Comparison of ENCODE assay signal across 27 mouse cellular contexts in genomic region chr15:9198421-9198820, GRCm38 (mm10). TPM values are rescaled to one million over a fixed set of nuclear protein-coding genes. Genes with fewer than 3 reads are reported as not detected.
DNase-seq lines count a peak whose midpoint lies in the region; ATAC-seq and TF ChIP-seq lines count a peak whose summit lies in the region.
"Had no signal": no experiment of that assay in that cellular context is flagged by ENCODE, and none has a peak within 500 bp of the region (broad histone marks: within the 10 kb centered on the region; RNA-seq: fewer than 3 reads in every experiment).

No protein-coding gene starts in this region.

- peaks cover 0 to 13% of the 10 kb centered on the region in 2 experiments; a peak in 2 of 4 replicates for H3K4me1 ChIP-seq in CH12.LX (ENCODE audit: control insufficient read depth in 1 of 2, insufficient read depth in 2 of 2)
- H3K4me1 ChIP-seq in midbrain, embryonic 15.5 days, result no peaks in the 10 kb centered on the region
- H3K4me1 ChIP-seq: forebrain, embryonic 10.5 days; heart, embryonic 13.5 days had no signal

- TF ChIP-seq POLR2A in CH12.LX (IDR thresholded peaks at IDR 0.05; ENCODE audit: low read depth, low read length), result no peak

- no peaks in the 10 kb centered on the region for H3K9me3 ChIP-seq in CH12.LX (replicated peaks; ENCODE audit: low read length)
- H3K9me3 ChIP-seq in midbrain, embryonic 15.5 days, result no peaks in the 10 kb centered on the region
- H3K9me3 ChIP-seq: forebrain, embryonic 10.5 days; heart, embryonic 13.5 days had no signal

- no peak overlapping the region for H3K9ac ChIP-seq in CH12.LX (ENCODE audit: insufficient read depth, low read depth)
- no peak overlapping the region for H3K9ac ChIP-seq in midbrain, embryonic 15.5 days
- H3K9ac ChIP-seq: forebrain, postnatal 0 days; heart, embryonic 13.5 days; hindbrain, embryonic 14.5 days had no signal

- 0 out of 2 replicates have a peak, but pooled peaks have one; percentile 40 for ATAC-seq in megakaryocyte, adult 5-6 weeks (ENCODE audit: poor library complexity, severe bottlenecking)
- ATAC-seq in monocyte, adult 5-6 weeks (replicated peaks; ENCODE audit: insufficient number of reproducible peaks, low FRiP score, low TSS enrichment, poor library complexity, severe bottlenecking), result no peak
- no peak for ATAC-seq in midbrain, embryonic 15.5 days (replicated peaks)
- ATAC-seq: forebrain, embryonic 14.5 days; forebrain, postnatal 0 days; hindbrain, postnatal 0 days; inflammation-experienced regulatory T-cells, adult 6 months; intestine, embryonic 16.5 days had no signal

- TF ChIP-seq CTCF in CH12.LX (conservative IDR thresholded peaks at IDR 0.05 in 1 of 2, IDR thresholded peaks at IDR 0.05 in 1 of 2; ENCODE audit: low read depth in 2 of 2, low read length in 2 of 2), result no peak

- in situ Hi-C loops in CH12.LX (cut with MboI; ENCODE audit: low pct_ligation_motif_present, low pct_unique_long_range_greater_than_20kb, low sequenced_read_pairs), result no loop called here

- H3K27me3 ChIP-seq in CH12.LX (replicated peaks), result no peaks in the 10 kb centered on the region
- no peaks in the 10 kb centered on the region for H3K27me3 ChIP-seq in midbrain, embryonic 15.5 days (replicated peaks)
- H3K27me3 ChIP-seq: heart, embryonic 13.5 days had no signal

- H3K4me3 ChIP-seq in CH12.LX (replicated peaks in 1 of 3; ENCODE audit: low read depth in 2 of 3, low read length in 2 of 3, poor library complexity in 1 of 3), result no peak overlapping the region
- no peak overlapping the region for H3K4me3 ChIP-seq in midbrain, embryonic 15.5 days
- H3K4me3 ChIP-seq: forebrain, embryonic 10.5 days; gastrocnemius, adult 2 months; heart, embryonic 13.5 days had no signal

- peaks cover 8 to 20% of the 10 kb centered on the region in 2 experiments for H3K36me3 ChIP-seq in CH12.LX (replicated peaks in 1 of 2; ENCODE audit: control insufficient read depth in 1 of 2, insufficient read depth in 1 of 2, low read length in 1 of 2)
- peaks cover 6% of the 10 kb centered on the region; the same call in 1 of the 2 replicates for H3K36me3 ChIP-seq in midbrain, embryonic 15.5 days (replicated peaks)

- peak; percentile 38 for DNase-seq in CH12.LX (ENCODE audit: extremely low read depth)
- DNase-seq in MEL-GATA-1-ER (ENCODE audit: extremely low read depth, low read depth), result peak; percentile 32
- DNase-seq in embryo, embryonic 11 days, result no peak
- no peak for DNase-seq in lung, postnatal 14 days
- DNase-seq: adrenal gland, adult 2 months; adrenal gland, postnatal 14 days; B cell, adult 2 months; cerebellum, adult 11 months; cerebellum, adult 2 months; cerebellum, adult 9-11 months; cerebellum, postnatal 25 days; forebrain, postnatal 0 days; gastrocnemius, adult 2 months; gastrocnemius, postnatal 14 days; heart, adult 18-20 months; heart, postnatal 14 days; heart, postnatal 4 days had no signal

- dilution Hi-C loops in CH12.LX (cut with MboI; ENCODE audit: extremely low pct_ligation_motif_present, extremely low pct_unique_long_range_greater_than_20kb, low sequenced_read_pairs), result no loop called here

- TF ChIP-seq RAD21 in CH12.LX (IDR thresholded peaks at IDR 0.05; ENCODE audit: low read depth, low read length), result no peak

- 61% methylated on average over 6 of the region's 6 CpGs for WGBS in midbrain, embryonic 15.5 days

- no peak overlapping the region for H3K4me2 ChIP-seq in CH12.LX (ENCODE audit: insufficient read depth, low read depth, poor library complexity, severe bottlenecking)
- H3K4me2 ChIP-seq in midbrain, embryonic 15.5 days, result no peak overlapping the region
- H3K4me2 ChIP-seq: heart, embryonic 13.5 days; hindbrain, embryonic 14.5 days had no signal

- H3K27ac ChIP-seq in CH12.LX (ENCODE audit: insufficient read depth, low read depth), result no peak overlapping the region
- no peak overlapping the region for H3K27ac ChIP-seq in midbrain, embryonic 15.5 days
- H3K27ac ChIP-seq: forebrain, embryonic 10.5 days; gastrocnemius, adult 2 months; heart, embryonic 13.5 days; hindbrain, embryonic 14.5 days; hindbrain, postnatal 0 days had no signal

- H3K79me2 ChIP-seq in CH12.LX (replicated peaks; ENCODE audit: control insufficient read depth, extremely low read depth, insufficient read depth, poor library complexity, severe bottlenecking), result no peaks in the 10 kb centered on the region

- no peak for TF ChIP-seq EP300 in CH12.LX (IDR thresholded peaks at IDR 0.05; ENCODE audit: low read length)

TF ChIP-seq in CH12.LX, 34 proteins besides CTCF, POLR2A, EP300 and RAD21:
- TF ChIP-seq JUND (conservative IDR thresholded peaks at IDR 0.05; ENCODE audit: low read depth, low read length), result no peak
- no peak for TF ChIP-seq USF2 (conservative IDR thresholded peaks at IDR 0.05; ENCODE audit: low read depth, low read length)
- no peak for TF ChIP-seq E2F4 (IDR thresholded peaks at IDR 0.05; ENCODE audit: insufficient replicate concordance, low read depth, low read length)
- no peak for TF ChIP-seq MYC (IDR thresholded peaks at IDR 0.05; ENCODE audit: low read depth, low read length)
- TF ChIP-seq NELFE (IDR thresholded peaks at IDR 0.05; ENCODE audit: low read depth, low read length), result no peak

RNA-seq across cellular contexts. Expression of gene Skp2, which starts 43.2 kb away (rescaled TPM):
- total RNA-seq in CH12.LX (2012; rRNA removed) (14.1 and 18.6 TPM in 2 replicates), CH12.LX (2014; rRNA removed) (23.2 and 23.4 TPM in 2 replicates)
- 20.6 and 23.1 TPM in 2 replicates for polyA plus RNA-seq in CH12.LX (2012; ENCODE audit: insufficient read length, low read depth)
- 17.1 and 17.5 TPM in 2 replicates for total RNA-seq in megakaryocyte, adult 5-6 weeks (2015)
- 16.4 and 17.7 TPM in 2 replicates for total RNA-seq in megakaryocyte, adult 5-6 weeks (2017)
- total RNA-seq in monocyte, adult 5-6 weeks (2017), result 1.8 to 3.9 TPM (median 3.0 TPM) in 3 replicates
- 19.7 and 21.5 TPM in 2 replicates for polyA plus RNA-seq in midbrain, embryonic 15.5 days (2015; fragmentation: Nextera tagmentation; extraction: Ambion mirVana)

RNA-seq across cellular contexts. Expression of gene Lmbrd2, which starts 58.1 kb away (rescaled TPM):
- total RNA-seq in CH12.LX (2012; rRNA removed) (8.1 and 9.1 TPM in 2 replicates), CH12.LX (2014; rRNA removed) (6.6 and 7.9 TPM in 2 replicates)
- 8.0 and 9.7 TPM in 2 replicates for polyA plus RNA-seq in CH12.LX (2012; ENCODE audit: insufficient read length, low read depth)
- total RNA-seq in megakaryocyte, adult 5-6 weeks (2015), result 12.9 and 17.3 TPM in 2 replicates
- 10.0 and 11.2 TPM in 2 replicates for total RNA-seq in megakaryocyte, adult 5-6 weeks (2017)
- total RNA-seq in monocyte, adult 5-6 weeks (2017), result 8.1 to 15.4 TPM (median 10.2 TPM) in 3 replicates
- 3.3 and 4.3 TPM in 2 replicates for polyA plus RNA-seq in midbrain, embryonic 15.5 days (2015; fragmentation: Nextera tagmentation; extraction: Ambion mirVana)

Comparison
In these comparisons a context has a peak if more than half of its experiments do, and no peak if none do; other contexts are left out.
1. DNase-seq: peak in CH12.LX (single experiment) and MEL-GATA-1-ER (single experiment); none in embryo, embryonic 11 days (single experiment) and lung, postnatal 14 days (single experiment).